Mouse (Mus musculus): Measurements from ENCODE around the gene Lyzl6.
A peak's percentile ranks its signal among the peaks of the same experiment; 100 is the strongest.

The Lyzl6 gene

GRCm38 (mm10) chr11:103645731-103646130 is 7.0 kb upstream of the Lyzl6 start:
- peak; percentile 82 for DNase-seq (ENCODE audit: low spot score)

GRCm38 (mm10) chr11:103643211-103643610 is 4.5 kb upstream of the Lyzl6 start:
- no peak for DNase-seq (ENCODE audit: low spot score)

GRCm38 (mm10) chr11:103639407-103639946 is 787 bp upstream of the Lyzl6 start:
- peak; percentile 86 for DNase-seq (ENCODE audit: low spot score)

- no peak for DNase-seq (ENCODE audit: low spot score)
Observed at GRCm38 (mm10) chr11:103636261-103636660, 2.4 kb downstream of the Lyzl6 start.

GRCm38 (mm10) chr11:103635481-103635880 is 3.2 kb downstream of the Lyzl6 start:
- DNase-seq (ENCODE audit: low spot score): no peak

DNA sequence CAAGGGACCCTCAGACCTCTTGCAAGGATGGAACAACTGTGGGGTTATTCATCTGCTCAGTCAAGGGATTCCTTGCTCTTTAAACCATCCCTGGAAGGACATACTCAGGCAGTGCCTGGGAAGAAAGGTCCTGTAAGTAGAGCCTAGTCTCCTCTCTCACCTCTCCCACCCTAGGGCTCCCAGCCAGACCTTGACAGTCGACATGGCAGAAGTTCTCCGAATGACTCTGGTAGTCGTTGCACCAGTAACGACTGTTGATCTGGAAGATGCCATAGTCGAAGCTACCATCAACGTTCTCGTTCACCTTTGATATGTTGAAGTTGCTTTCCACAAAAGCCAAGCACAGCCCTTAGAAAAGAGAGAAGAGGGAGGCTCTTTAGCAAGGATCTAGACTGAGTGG is 3.9 kb downstream of the Lyzl6 start:
- DNase-seq (ENCODE audit: low spot score): no peak

- no peak for DNase-seq (ENCODE audit: low spot score)
Observed at GRCm38 (mm10) chr11:103627453-103627852, 11.2 kb downstream of the Lyzl6 start.

- DNase-seq (ENCODE audit: low spot score): no peak
Observed at GRCm38 (mm10) chr11:103621040-103621439, 17.6 kb downstream of the Lyzl6 start, which contains the start of gene Gm884. Gene Gm884 (minus strand): TSS chr11:103621140.

- no peak for DNase-seq (ENCODE audit: low spot score)
Observed at GRCm38 (mm10) chr11:103610772-103611171, 27.9 kb downstream of the Lyzl6 start.

DNA sequence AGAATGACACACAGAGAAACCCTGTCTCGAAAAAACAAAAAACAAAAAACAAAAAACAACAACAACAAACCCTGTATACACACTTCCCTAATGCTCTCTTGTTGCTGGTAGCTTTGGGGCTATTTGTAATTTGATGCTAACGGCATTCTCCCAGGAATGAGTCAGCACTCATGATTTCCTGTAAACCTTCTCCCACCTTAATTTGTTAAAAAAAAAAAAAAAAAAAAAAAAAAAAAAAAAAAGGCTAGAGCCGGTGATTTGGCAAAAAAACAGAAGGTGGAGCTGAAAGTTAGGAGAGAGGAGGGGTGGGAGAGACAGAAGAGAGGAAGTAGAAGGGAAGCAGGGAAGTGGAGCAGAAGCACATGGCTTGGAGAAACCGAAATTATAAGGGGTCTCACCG is 32.1 kb downstream of the Lyzl6 start:
- no peak for DNase-seq (ENCODE audit: low spot score)

Measured in adipocyte (in vitro differentiated cells).